Mouse (Mus musculus): ENCODE data around the gene Gm20425. TPM values are rescaled to one million over a fixed set of nuclear protein-coding genes. Genes with fewer than 3 reads are reported as not detected.
"Not testable (repeated sequence)": the region's sequence is repeated elsewhere in the genome, so short reads cannot be mapped to it uniquely, and the experiment has no call there.

Gene Gm20425
- total RNA-seq, 4 experiments from 2014 or later: 14.1 to 20.5 (median 17.7) TPM

DNA sequence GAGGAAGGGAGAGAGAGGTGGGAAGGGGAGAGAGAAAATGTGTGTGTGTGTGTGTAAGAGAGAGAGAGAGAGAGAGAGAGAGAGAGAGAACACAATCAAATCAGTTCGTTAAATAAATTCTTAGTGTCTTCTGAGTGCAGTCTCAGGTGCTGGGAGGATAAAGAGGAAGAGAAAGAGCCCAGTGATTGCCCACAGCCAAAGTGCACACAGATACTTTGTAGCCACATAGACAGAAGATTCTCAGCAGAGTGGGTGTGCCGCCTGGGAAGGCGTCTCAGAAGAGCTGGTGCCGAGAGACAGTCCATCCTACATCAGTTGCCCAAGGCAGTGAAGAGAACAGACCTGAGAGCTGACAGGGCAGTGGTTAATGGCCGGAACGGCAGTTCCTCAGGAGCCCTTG lies 15.8 kb downstream of the Gm20425 start:
- DNase-seq: no peak

DNA sequence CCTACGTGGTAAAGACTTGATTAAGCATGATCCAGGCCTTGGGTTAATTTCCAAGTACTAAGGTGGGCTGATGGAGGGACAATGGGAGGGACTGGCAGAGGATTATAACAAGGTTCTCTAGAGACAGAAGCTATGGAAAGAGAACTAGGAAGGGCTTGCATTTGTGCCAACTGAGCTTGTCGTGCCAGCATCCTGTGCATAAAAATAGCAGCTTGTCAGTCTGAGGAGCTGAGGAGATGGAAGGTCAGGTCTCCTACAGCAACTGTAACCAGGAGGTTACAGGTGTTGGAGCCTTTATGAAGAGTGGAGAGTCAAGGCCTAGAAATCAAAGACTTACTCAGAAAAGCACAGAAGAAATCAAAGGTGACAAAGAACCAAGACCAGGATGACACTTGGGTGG lies 16.5 kb downstream of the Gm20425 start:
- no peak for DNase-seq

DNA sequence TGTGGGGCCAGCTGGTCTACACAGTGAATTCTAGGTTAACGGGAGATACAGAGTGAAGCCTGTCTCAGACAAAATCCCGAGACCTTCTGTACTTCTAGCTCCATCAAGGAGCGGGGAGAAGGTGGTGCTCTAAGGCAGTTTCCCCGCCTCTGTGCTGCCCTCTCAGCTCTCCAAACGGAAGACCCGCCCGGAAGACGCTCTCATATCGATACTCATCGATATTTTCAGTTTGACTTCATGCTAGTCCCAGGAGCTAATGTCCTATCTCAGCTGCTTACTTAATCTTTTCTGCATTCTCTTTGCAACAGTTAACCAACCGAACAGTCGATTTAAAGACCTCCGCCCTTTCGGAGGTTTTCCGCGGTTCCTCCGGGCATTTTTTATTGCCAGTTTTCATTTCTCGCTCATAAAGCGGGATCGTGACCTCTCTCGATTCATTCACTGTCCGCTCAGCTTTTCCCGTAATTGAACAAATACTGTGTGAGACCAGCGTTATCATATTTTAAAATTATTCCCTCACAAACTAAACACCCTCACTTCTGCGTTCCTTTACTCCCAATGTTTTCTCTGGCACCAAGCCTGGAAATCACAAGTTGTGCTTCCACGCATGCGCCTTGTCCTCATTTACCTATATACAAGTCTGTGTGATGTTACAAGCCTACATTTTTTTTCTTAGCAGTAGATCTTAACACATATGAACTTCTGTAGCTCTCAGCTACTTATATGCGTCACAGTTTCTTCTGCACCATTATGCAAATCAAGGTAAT lies 17.3 kb downstream of the Gm20425 start:
- DNase-seq: no peak

DNA sequence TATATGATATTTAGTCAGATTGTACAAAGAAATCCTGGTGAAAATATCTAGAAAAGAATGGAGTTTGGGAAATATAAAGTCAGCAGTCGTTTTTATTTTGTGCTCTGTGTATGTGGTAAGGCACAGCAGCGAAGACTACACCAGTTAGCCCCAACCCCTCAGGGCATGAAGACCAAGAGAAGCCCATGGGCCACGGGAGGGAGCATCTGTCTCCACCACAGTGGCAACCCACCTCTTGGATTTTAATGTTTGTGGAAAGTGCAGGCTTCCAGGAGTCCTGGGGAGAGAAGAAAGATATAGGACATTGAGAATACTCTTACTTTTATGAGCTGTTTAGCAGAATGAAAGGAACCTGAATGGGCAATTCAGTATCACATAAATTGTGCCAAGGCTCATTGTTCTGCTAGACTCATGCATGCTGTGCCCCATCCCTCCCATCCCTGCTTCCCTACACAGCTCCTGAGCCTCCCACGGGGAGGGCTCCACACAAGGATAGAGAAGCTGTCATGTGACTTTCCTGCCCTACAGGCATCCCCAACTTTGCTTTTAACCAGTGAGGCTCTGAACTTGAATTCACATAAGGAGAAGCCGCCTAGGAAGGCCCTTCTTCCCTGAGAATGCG lies 21.2 kb downstream of the Gm20425 start:
- DNase-seq: no peak

DNA sequence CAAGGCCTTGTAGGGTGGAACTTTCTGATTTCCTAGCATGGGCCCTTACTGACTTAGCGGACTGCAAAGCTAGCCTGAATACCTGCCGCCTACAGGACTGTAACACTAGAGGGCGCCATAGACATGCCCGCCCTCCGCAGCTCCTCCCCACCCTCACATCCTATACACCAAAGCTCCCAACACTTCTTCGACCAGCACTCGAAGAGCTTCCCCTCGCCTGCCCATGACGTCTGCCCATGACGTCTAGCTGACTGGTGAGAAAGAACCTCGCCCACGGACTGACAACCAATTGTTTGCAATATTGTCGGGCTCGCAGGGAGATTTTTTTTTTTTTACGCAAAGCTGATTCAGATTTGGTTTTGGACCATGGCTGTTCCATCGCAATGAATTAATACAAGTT lies 22.3 kb downstream of the Gm20425 start:
- DNase-seq: peak; percentile 37

DNA sequence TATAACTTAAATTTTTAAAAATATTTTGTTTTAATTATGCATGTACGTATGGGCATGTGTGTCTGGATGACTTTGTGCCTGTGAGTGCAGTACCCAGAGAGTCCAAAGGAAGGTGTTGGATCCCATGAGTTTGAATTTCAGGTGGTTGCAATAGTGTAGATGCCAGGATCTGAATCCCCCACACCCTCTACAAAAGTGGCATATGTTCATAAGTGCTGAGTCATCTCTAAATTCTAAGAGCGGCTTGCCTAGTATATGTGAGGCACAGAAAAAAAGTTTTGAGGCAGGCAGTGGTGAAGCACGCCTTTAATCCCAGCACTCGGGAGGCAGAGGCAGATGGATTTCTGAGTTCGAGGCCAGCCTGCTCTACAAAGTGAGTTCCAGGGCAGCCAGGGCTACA lies 24.3 kb downstream of the Gm20425 start:
- no peak for DNase-seq

DNA sequence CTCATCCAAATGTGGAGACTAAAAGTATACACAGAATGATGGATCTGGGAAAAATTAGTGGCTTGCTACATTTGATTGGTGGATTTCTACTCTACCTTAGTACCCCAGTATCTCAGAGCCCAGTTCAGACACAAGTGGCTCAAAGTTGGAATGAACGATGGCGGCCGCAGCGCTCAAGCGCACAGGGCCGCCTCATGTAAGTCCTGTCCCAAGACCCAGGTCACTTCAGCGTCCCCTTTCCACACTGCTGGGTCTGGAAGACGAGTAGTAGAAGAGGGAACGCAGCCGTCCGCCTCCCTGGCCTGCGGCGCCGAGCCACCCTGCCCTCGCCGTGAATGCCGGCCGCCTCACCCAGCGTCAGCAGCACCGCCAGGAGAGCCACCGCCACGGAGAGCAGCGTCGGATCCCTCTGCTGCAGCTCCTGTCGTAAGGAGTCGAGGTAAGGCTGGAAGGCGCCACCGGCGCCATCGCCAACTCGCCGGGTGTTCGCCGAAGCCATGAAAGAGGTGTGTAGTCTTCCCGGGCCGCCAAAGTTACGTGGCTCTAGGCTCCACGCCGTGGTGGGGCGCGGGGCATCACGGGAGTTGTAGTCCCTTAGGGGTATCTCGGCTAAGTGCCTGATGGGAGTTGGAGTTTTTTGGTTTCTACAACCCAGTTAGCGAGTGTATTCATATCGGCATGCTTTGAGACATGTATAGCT lies 28.4 kb downstream of the Gm20425 start, which contains the start of gene Srprb:
Gene Srprb, minus strand, starts transcription at position 577 of the 700 bp plus-strand sequence.
- DNase-seq: peak; percentile 88

DNA sequence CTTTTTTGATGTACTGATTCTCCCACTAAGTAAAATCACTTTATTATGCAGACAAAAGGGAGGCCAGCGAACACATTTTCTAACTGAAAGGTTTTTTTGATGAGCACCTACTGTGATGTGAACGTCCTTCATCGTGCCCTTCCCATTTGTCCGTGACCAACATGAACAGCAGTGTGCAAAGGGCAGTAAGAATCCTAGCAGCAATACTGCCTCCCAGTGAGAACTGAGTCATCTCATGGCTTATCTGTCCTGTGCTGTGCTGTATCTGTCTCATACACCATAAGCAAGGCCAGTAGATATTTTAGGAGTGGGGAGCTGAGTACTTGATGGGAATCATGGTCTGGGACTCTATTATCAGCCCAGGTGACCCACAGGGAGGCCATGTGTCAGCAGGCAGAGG lies 41.7 kb downstream of the Gm20425 start:
- DNase-seq: peak; percentile 17

DNA sequence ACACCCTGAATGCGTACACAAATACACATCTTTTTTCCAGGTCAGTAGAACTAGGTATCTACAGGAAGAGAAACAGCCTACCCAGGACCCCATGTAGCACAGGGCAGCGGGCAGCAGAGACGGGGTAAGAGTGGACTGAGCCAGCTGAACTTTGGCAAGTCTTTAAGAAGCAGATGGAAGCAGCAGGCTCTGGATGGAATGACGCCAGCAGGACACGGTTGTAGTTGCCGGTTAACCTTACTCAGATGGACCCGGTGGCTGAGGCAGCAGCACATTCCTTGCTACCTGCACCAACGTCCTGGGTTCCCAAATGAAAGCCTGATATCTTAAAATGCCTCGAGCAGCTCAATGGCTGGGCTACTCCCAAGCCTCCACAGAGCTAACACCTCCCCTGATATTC lies 43.4 kb downstream of the Gm20425 start:
- no peak for DNase-seq

DNA sequence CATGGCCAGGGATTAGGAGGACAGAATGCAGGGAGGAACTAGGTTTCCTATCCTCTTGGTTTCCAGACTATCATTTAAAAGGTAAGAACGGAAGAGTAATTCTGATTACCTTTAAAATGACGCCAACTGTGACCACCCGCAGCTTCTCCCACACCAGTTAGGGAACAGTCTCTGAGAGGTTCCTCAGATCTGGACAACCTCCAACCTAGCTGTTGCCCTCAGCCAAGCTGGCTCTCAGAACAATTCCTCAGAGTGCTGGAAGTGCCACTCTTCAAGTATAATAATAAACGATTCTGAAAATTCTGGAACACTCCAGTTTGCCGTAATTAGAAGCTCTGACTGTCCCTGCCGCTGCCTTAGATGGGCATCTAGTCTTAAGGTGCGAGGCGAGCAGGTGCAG lies 44.2 kb downstream of the Gm20425 start:
- DNase-seq: no peak

DNA sequence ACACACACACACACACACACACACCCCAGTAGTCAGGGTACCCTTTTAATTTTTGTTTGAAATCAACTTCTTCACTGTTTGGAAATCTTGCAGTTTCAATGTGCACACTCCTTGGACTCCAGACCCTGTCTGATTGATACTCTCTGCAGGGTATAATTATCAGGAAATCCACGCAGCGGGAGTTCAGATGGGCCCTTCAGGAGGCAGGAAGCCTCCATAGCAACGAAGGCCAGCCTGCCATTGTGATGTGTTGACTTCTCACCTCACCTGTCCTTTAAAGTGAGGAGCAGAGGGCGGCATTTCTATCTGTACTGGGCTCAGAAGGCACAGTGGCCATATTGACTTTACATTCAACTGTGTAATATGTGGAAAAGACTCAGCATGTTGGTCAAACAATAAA lies 45.3 kb downstream of the Gm20425 start:
- DNase-seq: no peak

DNA sequence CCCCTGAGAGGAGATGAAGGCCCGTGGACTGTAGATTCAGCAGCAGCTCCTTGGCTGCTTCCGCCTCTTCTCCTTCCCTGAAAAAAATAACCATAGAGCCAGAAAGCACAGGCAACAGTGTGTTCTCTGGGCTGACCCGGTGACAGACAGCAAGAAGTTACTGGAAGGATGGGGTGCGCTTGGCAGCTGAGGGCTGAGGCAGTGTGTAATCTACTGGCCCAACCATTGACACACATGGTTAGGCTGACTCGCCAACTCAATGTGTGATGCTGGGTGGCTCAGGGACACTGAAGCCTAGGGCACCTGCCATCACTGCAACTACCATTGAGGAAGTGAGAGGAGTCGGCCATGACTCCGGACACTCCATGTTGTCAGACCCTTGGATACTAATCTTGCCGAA lies 48.2 kb downstream of the Gm20425 start:
- no peak for DNase-seq

DNA sequence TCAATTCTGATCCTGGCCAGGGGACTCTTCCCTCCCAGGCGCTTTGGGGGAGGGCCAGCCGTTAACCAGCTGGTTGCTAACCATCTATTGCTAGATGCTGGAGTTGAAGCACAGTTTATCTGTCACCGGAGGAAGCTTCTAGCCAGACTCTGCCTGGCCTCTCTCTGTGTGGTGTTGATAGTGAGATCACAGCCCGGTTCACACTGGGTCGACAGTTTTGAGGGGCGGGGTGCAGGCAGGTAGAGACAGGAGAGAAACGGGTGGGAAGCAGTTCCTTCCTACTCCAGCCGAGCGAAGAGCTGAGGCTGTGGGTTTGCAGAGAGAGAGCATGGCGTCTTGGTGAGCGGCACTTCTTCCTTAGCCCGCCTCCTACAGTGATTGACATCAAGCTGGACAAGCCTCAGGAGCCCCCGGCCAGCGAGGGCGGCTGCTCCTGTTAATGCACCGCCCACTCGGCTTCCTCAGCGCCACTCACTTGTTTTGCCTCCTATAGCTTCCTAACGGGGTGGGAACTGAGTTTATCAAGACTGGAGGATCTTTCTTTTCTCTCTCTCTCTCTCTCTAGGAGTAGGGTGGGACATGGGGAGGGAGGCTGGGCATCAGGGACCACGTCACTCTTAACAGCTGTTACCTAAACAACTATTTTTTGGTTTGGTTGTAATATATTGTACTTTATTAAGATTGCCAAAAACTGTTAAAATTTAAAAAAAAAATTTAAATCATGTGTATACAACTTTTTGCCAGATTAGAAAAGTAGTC lies 49.1 kb downstream of the Gm20425 start:
- peak; percentile 67 for DNase-seq

DNA sequence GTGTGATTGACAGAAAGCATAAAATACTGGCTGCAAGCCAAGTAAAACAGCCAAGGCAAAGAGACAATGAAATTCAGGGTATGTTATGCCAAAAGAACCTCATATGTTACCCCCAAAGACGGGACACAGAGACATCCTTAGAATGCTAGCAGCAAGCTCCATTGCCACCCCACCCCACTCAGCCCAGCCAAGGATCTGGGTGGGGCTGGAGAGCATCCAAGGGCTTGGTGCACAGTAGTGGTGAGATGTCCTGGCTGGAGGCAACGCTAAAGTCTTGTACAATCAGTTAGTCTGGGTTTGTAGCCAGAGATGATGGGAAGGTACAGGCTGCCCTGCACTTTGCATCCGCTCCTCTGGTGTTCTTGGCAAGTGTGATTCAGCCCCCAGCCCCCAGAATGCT lies 49.8 kb downstream of the Gm20425 start:
- DNase-seq: no peak

DNA sequence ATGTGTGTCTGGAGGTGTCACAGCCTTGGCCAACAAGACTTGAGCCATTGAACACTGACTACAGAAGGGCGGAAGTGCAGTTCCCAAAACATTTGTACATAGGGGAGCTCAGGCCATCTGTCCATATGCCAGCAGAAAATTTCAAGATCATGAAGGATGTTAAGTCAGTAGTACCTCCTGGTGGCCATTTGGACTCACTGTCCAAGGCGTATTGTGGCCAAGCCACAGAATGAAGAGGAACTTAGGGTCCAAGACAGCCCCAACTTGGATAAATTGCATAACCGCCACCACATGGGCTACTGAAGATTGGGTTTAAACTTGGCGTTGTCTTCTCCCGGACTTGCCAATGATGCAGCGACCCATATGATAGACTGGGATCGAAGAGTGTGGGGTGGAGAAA lies 54.4 kb downstream of the Gm20425 start:
- no peak for DNase-seq

DNA sequence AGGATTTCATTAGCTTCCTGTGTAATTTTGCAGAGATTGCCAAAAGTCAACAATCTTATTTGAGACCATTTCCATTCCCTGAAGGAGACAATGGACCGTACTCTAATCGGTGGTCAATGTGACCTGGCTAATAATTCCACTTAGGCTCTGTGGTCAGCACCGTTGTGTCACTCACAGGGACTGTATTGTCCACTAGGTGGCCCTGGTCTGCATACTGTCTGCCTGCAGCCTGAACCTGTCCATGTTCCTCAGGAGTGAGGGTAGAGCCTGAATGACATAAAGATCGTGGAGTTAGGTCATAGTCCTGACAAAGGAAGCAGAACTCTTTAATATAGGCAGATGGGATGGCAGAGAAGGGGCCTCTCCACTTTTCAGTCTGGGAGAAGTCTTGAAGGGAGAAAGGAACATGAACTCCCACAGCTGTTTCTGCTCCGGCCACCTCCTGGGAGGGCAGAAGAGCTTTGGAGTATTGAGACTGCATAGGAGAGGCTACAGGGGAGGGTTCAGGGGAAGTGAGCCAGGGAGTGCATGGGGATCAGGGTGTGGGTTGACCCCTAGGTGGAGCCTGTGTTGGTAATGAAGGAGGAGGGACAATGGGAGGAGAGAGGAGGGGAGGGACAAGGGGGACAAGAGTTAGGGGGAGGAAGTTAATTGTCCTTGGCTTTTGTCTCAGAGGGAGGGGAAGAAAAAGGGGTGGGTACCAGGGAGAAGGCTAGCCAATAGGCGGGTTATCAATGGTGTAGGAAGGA lies 55.2 kb downstream of the Gm20425 start:
- peak; percentile 27 for DNase-seq

DNA sequence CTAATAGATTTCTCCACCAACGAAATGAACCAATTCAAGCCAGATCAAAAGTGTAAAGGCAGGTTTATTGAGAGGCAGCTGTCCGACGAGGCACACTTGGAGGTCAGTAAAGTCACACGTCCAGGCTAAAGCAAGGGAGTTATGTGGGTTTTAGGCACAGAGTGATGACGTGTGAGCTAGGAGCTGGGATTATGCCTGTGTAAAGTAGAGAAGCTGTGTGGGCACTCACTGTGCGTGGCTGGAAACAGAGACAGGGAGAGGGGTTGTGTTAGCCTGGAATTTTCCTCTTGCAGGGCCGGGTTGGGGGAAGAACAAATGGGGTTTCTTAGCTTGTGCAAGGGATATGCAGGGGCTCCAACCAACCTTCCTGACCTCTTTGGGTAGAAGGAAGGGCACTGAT lies 61.3 kb downstream of the Gm20425 start:
- DNase-seq: no peak

DNA sequence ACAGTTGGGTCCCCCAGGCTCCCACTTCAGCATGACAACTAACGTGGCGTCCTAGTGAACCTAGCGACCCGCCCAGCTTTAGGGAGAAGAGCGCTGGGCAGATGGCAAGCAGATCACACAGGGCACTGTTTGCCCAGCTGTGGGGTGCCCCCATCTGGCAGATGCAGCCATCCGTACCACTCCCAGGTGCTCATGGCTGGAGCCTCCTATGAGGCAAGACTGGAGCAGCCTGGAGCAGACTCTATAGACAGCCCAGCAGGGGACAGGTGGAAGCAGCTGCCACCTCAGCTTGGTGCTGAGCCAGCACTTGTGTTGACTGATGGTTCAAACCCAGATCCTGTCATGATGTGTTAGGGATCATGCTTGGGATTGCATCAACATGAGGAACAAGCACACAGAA lies 62.1 kb downstream of the Gm20425 start:
- no peak for DNase-seq

DNA sequence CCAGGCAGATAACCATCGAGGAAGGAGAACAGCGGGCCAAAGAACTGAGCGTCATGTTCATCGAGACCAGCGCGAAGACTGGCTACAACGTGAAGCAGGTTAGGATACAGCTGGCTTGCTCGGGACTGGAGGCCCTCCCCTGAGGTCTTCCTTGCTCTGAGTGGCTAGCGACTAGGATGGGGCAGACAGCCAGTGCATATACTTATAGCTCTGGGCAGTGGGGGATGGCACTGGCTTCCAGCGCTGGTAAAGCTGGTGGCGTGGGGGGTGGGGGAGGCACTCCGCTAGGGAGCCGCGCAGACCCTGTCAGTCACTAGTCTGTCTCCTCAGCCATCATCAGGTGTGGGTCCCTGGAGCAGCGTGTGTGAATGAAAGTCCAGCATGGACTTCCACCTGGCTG lies 66.3 kb downstream of the Gm20425 start:
- DNase-seq: no peak

DNA sequence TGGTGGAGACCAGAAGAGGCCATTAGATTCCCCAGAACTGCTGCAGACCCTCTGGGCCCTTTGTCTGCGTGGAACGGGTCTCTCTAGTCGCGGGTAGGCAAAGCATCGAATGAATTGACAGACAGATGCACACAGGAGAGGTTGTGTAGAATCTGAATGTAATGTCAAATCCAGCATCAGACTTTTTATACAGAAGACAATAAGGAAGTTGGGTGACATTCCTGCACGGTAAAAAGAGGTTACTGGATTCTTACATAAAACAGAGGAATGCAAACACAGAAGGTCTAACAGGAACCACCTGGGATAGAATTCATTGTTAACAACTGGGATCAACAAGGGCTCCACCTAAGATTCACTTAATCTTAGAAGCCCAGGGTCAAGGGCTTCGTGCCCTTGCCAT lies 74.9 kb downstream of the Gm20425 start:
- not testable (repeated sequence) for DNase-seq

DNA sequence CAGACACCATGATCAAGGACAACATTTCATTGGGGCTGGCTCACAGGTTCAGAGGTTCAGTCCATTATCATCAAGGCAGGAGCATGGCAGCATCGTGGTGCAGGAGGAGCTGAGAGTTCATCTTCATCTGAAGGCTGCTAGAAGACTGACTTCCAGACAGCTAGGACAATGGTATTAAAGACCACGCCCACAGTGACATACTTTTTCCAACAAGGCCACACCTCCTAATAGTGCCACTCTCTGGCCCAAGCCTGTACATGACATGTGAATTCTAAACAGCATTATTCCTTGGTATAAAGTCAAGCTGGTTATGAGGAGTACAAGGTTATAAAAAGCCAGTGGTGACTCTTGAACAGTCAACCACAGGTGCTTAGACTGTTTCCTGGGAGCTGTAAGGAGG lies 75.5 kb downstream of the Gm20425 start:
- DNase-seq: no peak

DNA sequence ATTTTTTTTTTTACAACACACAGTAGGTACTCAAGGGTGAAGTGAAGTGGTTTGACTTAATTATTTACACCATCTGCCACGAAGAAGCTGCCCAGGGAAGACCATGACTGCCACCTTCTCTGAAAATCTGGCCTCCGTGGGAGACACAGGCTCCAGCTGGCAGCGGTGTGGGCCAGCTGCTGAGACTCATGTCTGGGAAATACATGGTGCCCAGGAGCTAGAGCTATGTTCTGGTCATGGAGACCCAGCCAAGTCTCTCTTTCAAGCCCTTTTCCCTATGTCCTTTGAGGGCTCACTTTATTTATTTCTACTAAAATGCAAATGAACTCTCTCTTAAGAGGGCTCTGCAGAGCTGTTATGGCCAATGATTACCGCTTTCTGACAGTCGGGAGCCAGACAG lies 76.8 kb downstream of the Gm20425 start:
- DNase-seq: no peak

Measured in adrenal gland, adult 8-10 months (tissue).